Mouse (Mus musculus) liver, postnatal 0 days (tissue): ENCODE results near the gene Elovl5.

Source experiments
- CTCF ChIP-seq: sonication (generic); IDR thresholded peaks from 2 replicates; pipeline ENCODE4 v1.5.1; 2016; ENCODE audit warnings: antibody characterized with exemption, low read depth
- EP300 ChIP-seq: IDR thresholded peaks from 2 replicates; pipeline ENCODE4 v1.6.1; 2016; ENCODE audit warnings: antibody characterized with exemption, low read depth, mild to moderate bottlenecking

DNA sequence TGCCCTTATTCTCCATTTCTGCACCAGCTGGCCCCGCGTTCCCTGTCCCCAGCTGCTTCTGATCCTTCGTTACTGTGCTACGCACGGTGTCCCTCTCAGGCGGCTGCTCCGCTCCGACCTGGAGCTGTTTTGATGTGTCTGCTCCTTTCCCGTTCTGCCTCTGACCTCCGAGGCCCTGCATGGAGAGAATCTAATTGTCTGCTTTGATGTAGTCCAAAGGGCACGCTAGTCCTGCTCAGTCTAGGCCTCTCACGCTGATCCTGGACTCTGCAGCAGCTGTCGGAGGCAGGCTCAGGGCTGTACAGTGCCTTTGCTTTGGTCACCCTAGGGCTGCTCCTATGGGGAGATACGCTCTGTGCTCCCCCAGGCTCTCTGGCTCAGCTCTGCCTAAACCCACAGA, 46.9 kb downstream of the Elovl5 start:
- TF ChIP-seq CTCF (no peak), EP300 (no peak)
